Comparison of ENCODE assay signal across 19 mouse cellular contexts in the genomic region with DNA sequence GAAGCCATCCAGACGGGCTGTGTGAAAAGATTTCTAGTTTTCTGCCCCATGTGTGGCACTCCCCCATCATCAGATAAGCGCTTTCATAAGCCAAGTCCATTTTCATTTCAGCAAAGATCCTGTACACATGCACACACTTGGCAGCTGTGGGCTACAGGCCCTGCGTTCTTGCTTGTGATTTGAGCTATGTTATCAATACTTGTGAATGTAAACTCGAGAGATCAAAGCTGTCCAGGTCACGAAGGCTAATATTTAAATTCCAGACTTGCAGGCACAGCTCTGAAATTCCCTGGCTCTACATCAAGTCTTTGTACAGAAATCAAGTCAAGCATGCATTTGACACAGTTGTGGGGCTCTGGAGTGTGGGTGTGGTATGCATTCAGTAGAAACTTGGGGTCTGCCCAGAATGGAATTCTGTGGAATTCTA.
A peak's percentile ranks its signal among the peaks of the same experiment; 100 is the strongest.
DNase-seq lines count a peak whose midpoint lies in the region; ATAC-seq and TF ChIP-seq lines count a peak whose summit lies in the region.
"Had no signal": no experiment of that assay in that cellular context is flagged by ENCODE, and none has a peak within 500 bp of the region (broad histone marks: within the 10 kb centered on the region; RNA-seq: fewer than 3 reads in every experiment).

No protein-coding gene starts in this region.

- H3K9ac ChIP-seq in kidney, embryonic 16.5 days (replicated peaks; ENCODE audit: low read length) = no peak overlapping the region
- no peak overlapping the region for H3K9ac ChIP-seq in embryonic facial prominence, embryonic 15.5 days
- H3K9ac ChIP-seq: neural tube, embryonic 13.5 days had no signal

- ATAC-seq in kidney, embryonic 16.5 days (ENCODE audit: low FRiP score, low TSS enrichment) = peak; percentile 31; the same call in 1 of the 2 replicates
- ATAC-seq in embryonic facial prominence, embryonic 15.5 days (ENCODE audit: insufficient number of reproducible peaks, low FRiP score, low TSS enrichment, low read depth) = peak; percentile 7; the same call in 1 of the 2 replicates
- ATAC-seq: hindbrain, embryonic 16.5 days; intestine, embryonic 16.5 days; Patski had no signal

- TF ChIP-seq POLR2A in kidney, adult 2 months (IDR thresholded peaks at IDR 0.05; ENCODE audit: low read depth, low read length) = no peak

- H3K4me3 ChIP-seq in kidney, embryonic 16.5 days (ENCODE audit: low read length) = no peak overlapping the region
- H3K4me3 ChIP-seq in kidney, adult 2 months (ENCODE audit: insufficient read depth, low read depth, low read length) = no peak overlapping the region
- H3K4me3 ChIP-seq in embryonic facial prominence, embryonic 15.5 days (replicated peaks) = no peak overlapping the region
- H3K4me3 ChIP-seq: heart, adult 2 months; neural tube, embryonic 13.5 days had no signal

- H3K4me2 ChIP-seq in kidney, embryonic 16.5 days (replicated peaks; ENCODE audit: low read depth, low read length) = no peak overlapping the region
- no peak overlapping the region for H3K4me2 ChIP-seq in embryonic facial prominence, embryonic 15.5 days (replicated peaks)
- H3K4me2 ChIP-seq: neural tube, embryonic 13.5 days had no signal

- H3K4me1 ChIP-seq in kidney, embryonic 16.5 days (ENCODE audit: insufficient read depth, low read length) = peaks cover 4% of the 10 kb centered on the region
- H3K4me1 ChIP-seq in kidney, adult 2 months (ENCODE audit: control insufficient read depth, insufficient read depth, low read length) = peaks cover 12% of the 10 kb centered on the region; the same call in 1 of the 2 replicates
- H3K4me1 ChIP-seq in embryonic facial prominence, embryonic 15.5 days = peaks cover 7% of the 10 kb centered on the region; the same call in 1 of the 2 replicates
- H3K4me1 ChIP-seq: neural tube, embryonic 13.5 days had no signal

- H3K27ac ChIP-seq in kidney, embryonic 16.5 days (ENCODE audit: low read length) = no peak overlapping the region; the same call in 1 of the 2 replicates
- no peak overlapping the region for H3K27ac ChIP-seq in kidney, adult 2 months (ENCODE audit: insufficient read depth, low read depth, low read length)
- H3K27ac ChIP-seq in embryonic facial prominence, embryonic 15.5 days (replicated peaks) = no peak overlapping the region
- H3K27ac ChIP-seq: heart, adult 2 months; neural tube, embryonic 13.5 days had no signal

- H3K27me3 ChIP-seq in kidney, embryonic 16.5 days (ENCODE audit: insufficient read depth, low read length) = no peaks in the 10 kb centered on the region
- no peaks in the 10 kb centered on the region; the same call in 1 of the 2 replicates for H3K27me3 ChIP-seq in kidney, adult 2 months (replicated peaks; ENCODE audit: control insufficient read depth, insufficient read depth, low read length)
- H3K27me3 ChIP-seq in embryonic facial prominence, embryonic 15.5 days = no peaks in the 10 kb centered on the region
- H3K27me3 ChIP-seq: neural tube, embryonic 13.5 days; Patski had no signal

- TF ChIP-seq CTCF in kidney, adult 2 months (conservative IDR thresholded peaks at IDR 0.05; ENCODE audit: insufficient read depth, insufficient read length, low read depth, low read length) = no peak

- intact Hi-C loops in left cerebral cortex, postnatal 36 days (cut with DNase I) = no loop called here

- DNase-seq in kidney, adult 2 months = no peak
- peak; percentile 11 for DNase-seq in retina, postnatal 1 day
- no peak for DNase-seq in retina, embryonic 14.5 days (ENCODE audit: low spot score)
- no peak for DNase-seq in layer of hippocampus, postnatal 25 days (ENCODE audit: extremely low spot score in 1 of 2, low spot score in 1 of 2)
- no peak for DNase-seq in left cerebral cortex, postnatal 36 days (ENCODE audit: low spot score in 2 of 2)
- DNase-seq: adrenal gland, postnatal 10 days; cerebellum, adult 9-11 months; heart, adult 2 months; kidney, postnatal 25 days; liver; lung, adult 18-20 months; midbrain, embryonic 14.5 days; thymus, postnatal 36 days had no signal

- H3K9me3 ChIP-seq in kidney, embryonic 16.5 days (ENCODE audit: low read length) = no peaks in the 10 kb centered on the region
- no peaks in the 10 kb centered on the region for H3K9me3 ChIP-seq in embryonic facial prominence, embryonic 15.5 days (replicated peaks)
- H3K9me3 ChIP-seq: neural tube, embryonic 13.5 days had no signal

- WGBS in kidney, embryonic 16.5 days = 45% methylated on average over 5 of the region's 5 CpGs
- WGBS in kidney, adult 2 months = 53% methylated on average over 5 of the region's 5 CpGs
- WGBS in embryonic facial prominence, embryonic 15.5 days = 38% methylated on average over 5 of the region's 5 CpGs

- H3K36me3 ChIP-seq in kidney, embryonic 16.5 days (ENCODE audit: insufficient read depth, low read length) = no peaks in the 10 kb centered on the region
- H3K36me3 ChIP-seq in kidney, adult 2 months (ENCODE audit: control insufficient read depth, insufficient read depth, low read length) = no peaks in the 10 kb centered on the region
- no peaks in the 10 kb centered on the region for H3K36me3 ChIP-seq in embryonic facial prominence, embryonic 15.5 days
- H3K36me3 ChIP-seq: neural tube, embryonic 13.5 days had no signal
